Mouse (Mus musculus) 3T3-L1 (cell line): ENCODE results near the gene Galnt14.

Experiments
- DNase-seq: peaks from one replicate; pipeline ENCODE4 v3.0.0-alpha.2; 2015; ENCODE audit warnings: low read depth, low spot score

Gene Galnt14

GRCm38 (mm10) chr17:73710042-73710911, at the start of gene Galnt14:
TSS of gene Galnt14 (minus strand) at chr17:73710453.
- DNase-seq, result no peak

- DNase-seq, result peak; percentile 83
Measured at GRCm38 (mm10) chr17:73743681-73744311, 33.5 kb upstream of the Galnt14 start.

GRCm38 (mm10) chr17:73723885-73724682, 13.8 kb upstream of the Galnt14 start:
- peak; percentile 23 for DNase-seq

- DNase-seq, result no peak
Measured at GRCm38 (mm10) chr17:73719021-73719748, 8.9 kb upstream of the Galnt14 start.

- no peak for DNase-seq
Measured at GRCm38 (mm10) chr17:73716684-73717083, 6.4 kb upstream of the Galnt14 start.

- DNase-seq, result no peak
Measured at GRCm38 (mm10) chr17:73714440-73715221, 4.4 kb upstream of the Galnt14 start.

- DNase-seq, result no peak
Measured at GRCm38 (mm10) chr17:73713347-73713746, 3.1 kb upstream of the Galnt14 start.

- DNase-seq, result no peak
Measured at GRCm38 (mm10) chr17:73711919-73712318, 1.7 kb upstream of the Galnt14 start.

GRCm38 (mm10) chr17:73709131-73710041, 867 bp downstream of the Galnt14 start:
- DNase-seq, result no peak

- no peak for DNase-seq
Measured at GRCm38 (mm10) chr17:73708451-73708850, 1.8 kb downstream of the Galnt14 start.

- DNase-seq, result no peak
Measured at GRCm38 (mm10) chr17:73703571-73703970, 6.7 kb downstream of the Galnt14 start.

GRCm38 (mm10) chr17:73701016-73701415, 9.2 kb downstream of the Galnt14 start:
- DNase-seq, result no peak

- DNase-seq, result no peak
Measured at GRCm38 (mm10) chr17:73699881-73700280, 10.4 kb downstream of the Galnt14 start.

GRCm38 (mm10) chr17:73694206-73694952, 15.9 kb downstream of the Galnt14 start:
- DNase-seq, result no peak

- DNase-seq, result no peak
Measured at GRCm38 (mm10) chr17:73688261-73688660, 22.0 kb downstream of the Galnt14 start.

GRCm38 (mm10) chr17:73686292-73686691, 24.0 kb downstream of the Galnt14 start:
- DNase-seq, result no peak

GRCm38 (mm10) chr17:73684746-73685145, 25.5 kb downstream of the Galnt14 start:
- DNase-seq, result no peak

- no peak for DNase-seq
Measured at GRCm38 (mm10) chr17:73671921-73672320, 38.3 kb downstream of the Galnt14 start.

- no peak for DNase-seq
Measured at GRCm38 (mm10) chr17:73670048-73670447, 40.2 kb downstream of the Galnt14 start.
